Mouse (Mus musculus) liver, embryonic 14.5 days (tissue): ENCODE measurements around the gene Ppp1r13l.
A peak's percentile ranks its signal among the peaks of the same experiment; 100 is the strongest.

Source experiments
- CTCF ChIP-seq: IDR thresholded peaks from 2 replicates; pipeline ENCODE4 v1.5.1; 2016; ENCODE audit warnings: antibody characterized with exemption, low read depth, control low read depth
- EP300 ChIP-seq: IDR thresholded peaks from 2 replicates; pipeline ENCODE4 v1.6.1; 2016; ENCODE audit warnings: antibody characterized with exemption, low read depth

DNA sequence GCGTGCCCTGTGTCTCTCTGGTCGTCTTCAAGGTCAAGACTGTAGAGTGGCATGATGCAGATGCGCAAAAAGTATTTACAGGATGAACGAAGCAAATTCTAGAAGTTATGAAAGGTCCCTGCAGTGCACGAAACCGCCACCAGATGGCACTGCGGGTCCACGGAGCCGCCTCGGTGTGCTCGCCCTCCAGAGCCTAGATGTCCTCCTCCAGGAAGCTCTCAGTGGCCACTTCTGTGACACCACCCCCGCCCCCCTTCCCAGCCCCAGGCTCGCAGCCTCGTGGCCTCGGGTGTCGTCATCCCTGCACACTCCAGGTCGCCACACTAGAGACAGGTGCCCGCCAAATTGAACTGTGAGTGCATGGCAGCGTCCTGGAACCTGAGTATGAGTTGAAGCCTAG, 45.9 kb downstream of the Ppp1r13l start:
- TF ChIP-seq CTCF (peak; percentile 98), EP300 (no peak)
